Mouse (Mus musculus): ENCODE data around the gene Ruvbl1.

DNA sequence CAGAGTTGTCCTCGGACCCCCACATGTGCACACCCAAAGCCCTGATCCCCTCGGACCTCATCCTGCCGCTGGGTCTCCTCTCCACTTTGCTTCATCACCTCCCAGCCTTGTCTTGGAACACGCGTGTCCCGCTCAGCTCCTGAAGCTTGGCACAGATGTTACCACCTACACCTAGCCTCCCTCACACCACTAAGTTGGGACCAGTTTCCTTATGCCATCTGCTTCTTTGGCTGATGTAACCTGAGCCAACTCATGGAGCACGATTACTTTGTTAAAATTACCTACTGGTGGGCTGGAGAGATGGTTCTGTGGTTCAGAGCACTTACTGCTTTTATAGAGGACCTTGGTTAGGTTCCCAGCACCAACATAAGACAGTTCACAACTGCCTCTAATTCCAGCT lies 56.6 kb downstream of the Ruvbl1 start:
- TF ChIP-seq GATA1 (IDR thresholded peaks at IDR 0.05; ENCODE audit: low read length) (no peak), TAL1 (IDR thresholded peaks at IDR 0.05; ENCODE audit: low read length) (no peak)

All from erythroblast, embryonic 14.5 days (primary cell).